In the genomic region with DNA sequence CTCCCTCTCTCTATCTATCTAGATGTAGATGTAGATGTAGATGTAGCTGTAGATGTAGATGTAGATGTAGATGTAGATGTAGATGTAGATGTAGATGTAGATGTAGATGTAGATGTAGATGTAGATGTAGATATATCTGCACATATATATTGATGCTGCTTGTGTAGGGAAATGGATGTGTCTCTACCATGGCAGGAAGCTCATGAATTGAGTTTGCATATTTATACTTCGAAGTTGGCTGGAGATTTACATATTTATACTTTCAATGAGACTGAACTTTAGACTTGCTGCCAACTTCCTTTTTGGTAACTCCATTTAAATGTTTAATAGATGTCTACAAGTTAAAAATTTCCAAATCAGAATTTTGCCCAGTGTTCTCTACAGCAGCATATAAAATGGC, we compare ENCODE assay signal across 18 mouse cellular contexts.
"Had no signal": no experiment of that assay in that cellular context is flagged by ENCODE, and none has a peak within 500 bp of the region (broad histone marks: within the 10 kb centered on the region; RNA-seq: fewer than 3 reads in every experiment).

No protein-coding gene starts in this region.

- H3K27me3 ChIP-seq: midbrain, embryonic 12.5 days; neural tube, embryonic 13.5 days; neural tube, embryonic 15.5 days had no signal

- ATAC-seq: midbrain, embryonic 16.5 days had no signal

- H3K4me3 ChIP-seq: midbrain, embryonic 10.5 days; midbrain, embryonic 12.5 days; myocyte; neural tube, embryonic 13.5 days; neural tube, embryonic 15.5 days had no signal

- H3K9me3 ChIP-seq: midbrain, embryonic 10.5 days; midbrain, embryonic 12.5 days; neural tube, embryonic 13.5 days; neural tube, embryonic 15.5 days had no signal

- DNase-seq: lung, adult 18-20 months; lung, embryonic 14.5 days; lung, postnatal 10 days; lung, postnatal 4 days; midbrain, embryonic 14.5 days; retina, postnatal 1 day; right cerebral cortex, adult 18-20 months; right cerebral cortex, postnatal 25 days; right cerebral cortex, postnatal 4 days; spleen, adult 18-20 months; thymus, adult 2 months; thymus, postnatal 25 days had no signal

- H3K36me3 ChIP-seq: midbrain, embryonic 10.5 days; midbrain, embryonic 12.5 days; neural tube, embryonic 13.5 days; neural tube, embryonic 15.5 days had no signal

- H3K9ac ChIP-seq: lung, embryonic 14.5 days; midbrain, embryonic 12.5 days; neural tube, embryonic 13.5 days; neural tube, embryonic 15.5 days had no signal

- H3K4me2 ChIP-seq: lung, embryonic 14.5 days; midbrain, embryonic 12.5 days; neural tube, embryonic 13.5 days; neural tube, embryonic 15.5 days had no signal

- H3K4me1 ChIP-seq: midbrain, embryonic 10.5 days; midbrain, embryonic 12.5 days; neural tube, embryonic 13.5 days; neural tube, embryonic 15.5 days had no signal

- H3K27ac ChIP-seq: midbrain, embryonic 10.5 days; midbrain, embryonic 12.5 days; neural tube, embryonic 13.5 days; neural tube, embryonic 15.5 days had no signal
